Mouse (Mus musculus): Measurements from ENCODE around the gene Cog4. TPM values are rescaled to one million over a fixed set of nuclear protein-coding genes. Genes with fewer than 3 reads are reported as not detected.
"Not testable (repeated sequence)": the region's sequence is repeated elsewhere in the genome, so short reads cannot be mapped to it uniquely, and the experiment has no call there.

Gene Cog4
- polyA plus RNA-seq, 1 experiment from 2014 or later = 75.6 TPM

DNA sequence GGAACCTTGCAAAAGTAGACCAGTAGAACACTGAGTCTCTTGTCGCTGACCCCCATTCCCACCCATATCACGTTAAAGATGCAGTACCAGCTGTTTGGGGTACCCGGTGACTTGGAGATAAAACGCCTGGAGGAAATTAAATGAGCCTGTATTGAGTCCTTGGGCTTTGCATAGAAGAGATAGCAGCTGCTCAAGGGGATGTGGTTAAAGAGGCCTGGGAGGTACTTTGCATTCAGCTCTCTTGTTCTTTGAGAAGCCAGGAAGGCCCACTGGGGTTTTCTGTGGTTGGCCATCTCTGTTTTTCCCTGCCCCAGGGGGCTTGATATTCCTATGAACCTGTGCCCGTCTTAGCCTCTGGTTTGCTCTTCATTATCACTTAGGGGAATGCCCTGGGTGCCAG is 82.7 kb downstream of the Cog4 start:
- Histone ChIP-seq H3K27me3 (ENCODE audit: control insufficient read depth, insufficient read depth, low read length) (no peaks in the 10 kb centered on the region), H3K9me3 (ENCODE audit: control insufficient read depth, low read length) (no peaks in the 10 kb centered on the region), H3K36me3 (ENCODE audit: control insufficient read depth, insufficient read depth, low read length) (no peaks in the 10 kb centered on the region), H3K4me3 (ENCODE audit: low read depth, low read length) (no peak overlapping the region), H3K27ac (replicated peaks; ENCODE audit: low read depth, low read length) (no peak overlapping the region), H3K9ac (ENCODE audit: low read length) (no peak overlapping the region), H3K4me1 (ENCODE audit: control insufficient read depth, insufficient read depth, low read length) (0 out of 2 replicates have a peak, but pooled peaks cover 7% of the 10 kb centered on the region), H3K4me2 (ENCODE audit: low read depth, severe bottlenecking) (no peak overlapping the region)
- no peak for DNase-seq (ENCODE audit: low spot score)
- ATAC-seq (ENCODE audit: insufficient number of reproducible peaks, low FRiP score, low TSS enrichment, low read depth) = no peak
- 71% methylated on average over 5 of the region's 5 CpGs for WGBS

DNA sequence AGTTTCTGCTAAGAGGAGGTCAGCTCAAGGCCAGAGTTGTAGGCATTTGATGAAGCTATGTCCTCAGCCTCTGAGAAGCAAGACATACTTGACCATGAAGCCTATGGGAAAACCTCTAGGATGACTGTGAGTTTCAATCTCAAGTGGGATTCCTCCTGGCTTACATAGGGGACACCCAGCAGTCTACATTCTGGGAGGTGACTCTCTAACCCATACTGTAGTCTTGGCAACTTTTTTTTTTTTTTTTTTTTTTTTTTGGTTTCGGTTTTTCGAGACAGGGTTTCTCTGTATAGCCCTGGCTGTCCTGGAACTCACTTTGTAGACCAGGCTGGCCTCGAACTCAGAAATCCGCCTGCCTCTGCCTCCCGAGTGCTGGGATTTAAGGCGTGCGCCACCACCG is 83.3 kb downstream of the Cog4 start:
- not testable (repeated sequence) for H3K27ac ChIP-seq (replicated peaks; ENCODE audit: low read depth, low read length); ATAC-seq (ENCODE audit: insufficient number of reproducible peaks, low FRiP score, low TSS enrichment, low read depth); H3K4me3 ChIP-seq (ENCODE audit: low read depth, low read length); DNase-seq (ENCODE audit: low spot score); H3K9me3 ChIP-seq (ENCODE audit: control insufficient read depth, low read length); H3K27me3 ChIP-seq (ENCODE audit: control insufficient read depth, insufficient read depth, low read length); H3K4me1 ChIP-seq (ENCODE audit: control insufficient read depth, insufficient read depth, low read length); H3K4me2 ChIP-seq (ENCODE audit: low read depth, severe bottlenecking); H3K36me3 ChIP-seq (ENCODE audit: control insufficient read depth, insufficient read depth, low read length); H3K9ac ChIP-seq (ENCODE audit: low read length)
- WGBS = 97% methylated on average over 6 of the region's 8 CpGs

DNA sequence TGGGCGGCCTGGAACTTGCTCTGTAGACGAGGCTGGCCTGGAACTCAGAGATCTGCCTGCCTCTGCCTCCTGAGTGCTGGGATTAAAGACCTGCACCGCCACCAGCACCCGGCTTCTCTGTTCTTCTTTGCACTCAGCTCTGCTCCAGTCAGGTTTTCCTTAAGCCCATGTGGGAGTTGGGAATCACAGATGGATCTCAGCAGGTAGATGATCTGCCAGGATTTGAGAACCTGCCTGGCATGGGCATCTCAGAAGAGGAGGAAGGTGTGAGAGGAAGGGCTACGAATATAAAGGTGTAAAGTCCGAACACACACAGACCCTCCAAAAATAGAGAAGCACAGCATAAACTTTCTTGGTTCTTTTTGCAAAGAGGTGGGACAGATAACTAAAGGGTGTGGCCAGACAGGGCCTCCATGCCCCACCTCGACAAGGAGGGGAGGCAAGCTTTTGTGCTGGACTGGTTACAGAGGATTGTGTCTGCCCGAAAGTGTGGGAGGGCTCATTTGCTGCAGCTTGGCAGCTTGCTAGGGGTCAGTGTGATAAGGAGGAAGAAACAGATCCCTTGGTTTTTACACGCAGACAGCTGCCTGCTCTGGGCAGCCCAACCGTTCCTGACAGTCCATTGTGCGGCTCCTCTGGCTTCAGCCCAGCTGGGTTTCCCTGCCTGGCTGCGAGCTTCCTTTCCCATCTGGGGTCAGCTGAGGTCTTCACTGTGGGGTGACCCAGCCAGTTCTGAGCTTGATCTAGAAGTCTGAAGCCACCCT is 85.0 kb downstream of the Cog4 start:
- ATAC-seq (ENCODE audit: insufficient number of reproducible peaks, low FRiP score, low TSS enrichment, low read depth) (no peak), DNase-seq (ENCODE audit: low spot score) (no peak)
- WGBS = 77% methylated on average over 12 of the region's 12 CpGs
- H3K4me2 ChIP-seq (ENCODE audit: low read depth, severe bottlenecking) = no peak overlapping the region
- H3K4me3 ChIP-seq (ENCODE audit: low read depth, low read length) = no peak overlapping the region
- no peaks in the 10 kb centered on the region for H3K27me3 ChIP-seq (ENCODE audit: control insufficient read depth, insufficient read depth, low read length)
- H3K9me3 ChIP-seq (ENCODE audit: control insufficient read depth, low read length) = no peaks in the 10 kb centered on the region
- 0 out of 2 replicates have a peak, but pooled peaks cover 4% of the 10 kb centered on the region for H3K4me1 ChIP-seq (ENCODE audit: control insufficient read depth, insufficient read depth, low read length)
- no peak overlapping the region for H3K27ac ChIP-seq (replicated peaks; ENCODE audit: low read depth, low read length)
- H3K9ac ChIP-seq (ENCODE audit: low read length) = no peak overlapping the region
- no peaks in the 10 kb centered on the region for H3K36me3 ChIP-seq (ENCODE audit: control insufficient read depth, insufficient read depth, low read length)

Other genes with a start within 250 kb of the Cog4 start
- 30.5 TPM in 2 replicates for gene Vac14, start 228.0 kb upstream of the Cog4 start, polyA plus RNA-seq (2014; fragmentation: Nextera tagmentation; extraction: Ambion mirVana)
- 15.7 and 20.9 TPM in 2 replicates for gene Mtss1l, start 125.1 kb upstream of the Cog4 start, polyA plus RNA-seq (2014; fragmentation: Nextera tagmentation; extraction: Ambion mirVana)
- not detected in 2 replicates for gene Il34, start 40.7 kb upstream of the Cog4 start, polyA plus RNA-seq (2014; fragmentation: Nextera tagmentation; extraction: Ambion mirVana)
- 215 and 242 TPM in 2 replicates for gene Sf3b3, start 187 bp downstream of the Cog4 start, polyA plus RNA-seq (2014; fragmentation: Nextera tagmentation; extraction: Ambion mirVana)
- gene Fuk, start 55.9 kb downstream of the Cog4 start, polyA plus RNA-seq (2014; fragmentation: Nextera tagmentation; extraction: Ambion mirVana) = 10.2 and 10.7 TPM in 2 replicates
- 19.5 and 22.3 TPM in 2 replicates for gene St3gal2, start 73.3 kb downstream of the Cog4 start, polyA plus RNA-seq (2014; fragmentation: Nextera tagmentation; extraction: Ambion mirVana)
- gene Ddx19a, start 151.2 kb downstream of the Cog4 start, polyA plus RNA-seq (2014; fragmentation: Nextera tagmentation; extraction: Ambion mirVana) = 34.1 and 40.3 TPM in 2 replicates
- 4.5 and 4.7 TPM in 2 replicates for gene Ddx19b, start 185.2 kb downstream of the Cog4 start, polyA plus RNA-seq (2014; fragmentation: Nextera tagmentation; extraction: Ambion mirVana)
- gene Aars, start 186.5 kb downstream of the Cog4 start, polyA plus RNA-seq (2014; fragmentation: Nextera tagmentation; extraction: Ambion mirVana) = 66.1 and 78.4 TPM in 2 replicates
- gene Exosc6, start 209.7 kb downstream of the Cog4 start, polyA plus RNA-seq (2014; fragmentation: Nextera tagmentation; extraction: Ambion mirVana) = 31.1 and 35.1 TPM in 2 replicates
- gene Clec18a, start 245.8 kb downstream of the Cog4 start, polyA plus RNA-seq (2014; fragmentation: Nextera tagmentation; extraction: Ambion mirVana) = not detected in 2 replicates
- gene Pdpr, start 248.0 kb downstream of the Cog4 start, polyA plus RNA-seq (2014; fragmentation: Nextera tagmentation; extraction: Ambion mirVana) = 5.9 and 7.8 TPM in 2 replicates